10 mouse cellular contexts compared by ENCODE assay signal in the genomic region with DNA sequence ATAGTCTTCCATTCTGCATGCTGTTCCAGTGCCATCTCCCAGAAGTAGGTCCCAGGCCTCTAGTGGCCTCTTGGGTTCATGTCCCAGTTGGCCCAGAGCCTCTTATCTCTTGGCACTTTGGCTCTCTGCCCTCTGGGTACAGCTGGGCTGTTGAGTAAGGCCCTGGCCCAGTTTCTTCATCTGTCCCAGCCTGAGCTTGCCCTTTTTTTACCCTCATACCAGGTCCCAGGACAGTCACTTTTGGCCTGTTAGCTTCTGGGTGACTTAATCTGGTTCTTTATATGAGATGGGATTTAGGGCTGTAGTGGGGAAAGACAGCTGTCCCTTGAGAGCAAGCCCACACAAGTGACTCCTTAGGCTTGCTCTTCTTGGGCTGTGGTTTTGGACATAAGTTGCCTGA. TPM values are rescaled to one million over a fixed set of nuclear protein-coding genes. Genes with fewer than 3 reads are reported as not detected.
DNase-seq lines count a peak whose midpoint lies in the region; ATAC-seq lines count a peak whose summit lies in the region.
"Had no signal": no experiment of that assay in that cellular context is flagged by ENCODE, and none has a peak within 500 bp of the region (broad histone marks: within the 10 kb centered on the region; RNA-seq: fewer than 3 reads in every experiment).

No protein-coding gene starts in this region.

- no peaks in the 10 kb centered on the region for H3K9me3 ChIP-seq in heart, embryonic 12.5 days (replicated peaks)
- H3K9me3 ChIP-seq: stomach, embryonic 15.5 days had no signal

- no peak overlapping the region for H3K4me2 ChIP-seq in heart, embryonic 12.5 days
- H3K4me2 ChIP-seq: stomach, embryonic 15.5 days had no signal

- no peaks in the 10 kb centered on the region for H3K4me1 ChIP-seq in heart, embryonic 12.5 days (replicated peaks)
- H3K4me1 ChIP-seq: stomach, embryonic 15.5 days had no signal

- H3K9ac ChIP-seq in heart, embryonic 12.5 days, result no peak overlapping the region
- H3K9ac ChIP-seq: stomach, embryonic 15.5 days had no signal

- H3K36me3 ChIP-seq in heart, embryonic 12.5 days, result peaks cover 84% of the 10 kb centered on the region

- no peaks in the 10 kb centered on the region for H3K27me3 ChIP-seq in heart, embryonic 12.5 days (replicated peaks)
- H3K27me3 ChIP-seq: stomach, embryonic 15.5 days had no signal

- no peak overlapping the region for H3K4me3 ChIP-seq in heart, embryonic 12.5 days
- H3K4me3 ChIP-seq: stomach, embryonic 15.5 days had no signal

- DNase-seq in heart, adult 18-20 months, result peak; percentile 79 to 85
- peak; percentile 99 for DNase-seq in adipocyte (ENCODE audit: low spot score)
- DNase-seq in fat pad, adult 2 months (ENCODE audit: extremely low read depth, low read depth, low spot score), result peak; percentile 95
- peak; percentile 57 for DNase-seq in lung, postnatal 14 days
- no peak for DNase-seq in left cerebral cortex, adult 9 months (ENCODE audit: low spot score in 2 of 2)
- DNase-seq in right cerebral cortex, postnatal 14 days, result no peak
- no peak for DNase-seq in spleen, postnatal 14 days (ENCODE audit: low spot score in 2 of 2)

- no peak for ATAC-seq in heart, embryonic 12.5 days (ENCODE audit: insufficient number of reproducible peaks, low FRiP score)

- no peak overlapping the region for H3K27ac ChIP-seq in heart, embryonic 12.5 days (ENCODE audit: poor library complexity, severe bottlenecking)
- H3K27ac ChIP-seq: kidney, postnatal 0 days; stomach, embryonic 15.5 days had no signal

RNA-seq across cellular contexts. Expression of gene Ptpa, which starts 13.3 kb away (rescaled TPM):
- total RNA-seq in heart, adult 18-20 months (2021), result 10 to 100 TPM; 81.6 to 96.7 TPM
- polyA plus RNA-seq in heart, embryonic 12.5 days (2016; fragmentation: Nextera tagmentation; extraction: Ambion mirVana), result 107 and 115 TPM in 2 replicates

RNA-seq across cellular contexts. Expression of gene Crat, which starts 13.5 kb away (rescaled TPM):
- total RNA-seq in heart, adult 18-20 months (2021), result 100 to 1,000 TPM; 507 to 509 TPM
- polyA plus RNA-seq in heart, embryonic 12.5 days (2016; fragmentation: Nextera tagmentation; extraction: Ambion mirVana), result 67.9 and 74.2 TPM in 2 replicates

RNA-seq across cellular contexts. Expression of gene Dolpp1, which starts 37.1 kb away (rescaled TPM):
- 1 to 10 TPM; 6.4 to 7.8 TPM for total RNA-seq in heart, adult 18-20 months (2021)
- 21.9 and 22.2 TPM in 2 replicates for polyA plus RNA-seq in heart, embryonic 12.5 days (2016; fragmentation: Nextera tagmentation; extraction: Ambion mirVana)

RNA-seq across cellular contexts. Expression of gene Ier5l, which starts 44.9 kb away (rescaled TPM):
- total RNA-seq in heart, adult 18-20 months (2021), result 1 to 10 TPM; 2.6 to 3.2 TPM
- polyA plus RNA-seq in heart, embryonic 12.5 days (2016; fragmentation: Nextera tagmentation; extraction: Ambion mirVana), result 1.7 and 2.0 TPM in 2 replicates

Comparison
In these comparisons a context has a peak if more than half of its experiments do, and no peak if none do; other contexts are left out.
1. DNase-seq: peak in heart, adult 18-20 months (2 of 2), adipocyte (single experiment), fat pad, adult 2 months (single experiment) and lung, postnatal 14 days (single experiment); none in left cerebral cortex, adult 9 months (0 of 2), right cerebral cortex, postnatal 14 days (single experiment) and spleen, postnatal 14 days (0 of 2).